ENCODE assay signal across 7 mouse cellular contexts in the genomic region with DNA sequence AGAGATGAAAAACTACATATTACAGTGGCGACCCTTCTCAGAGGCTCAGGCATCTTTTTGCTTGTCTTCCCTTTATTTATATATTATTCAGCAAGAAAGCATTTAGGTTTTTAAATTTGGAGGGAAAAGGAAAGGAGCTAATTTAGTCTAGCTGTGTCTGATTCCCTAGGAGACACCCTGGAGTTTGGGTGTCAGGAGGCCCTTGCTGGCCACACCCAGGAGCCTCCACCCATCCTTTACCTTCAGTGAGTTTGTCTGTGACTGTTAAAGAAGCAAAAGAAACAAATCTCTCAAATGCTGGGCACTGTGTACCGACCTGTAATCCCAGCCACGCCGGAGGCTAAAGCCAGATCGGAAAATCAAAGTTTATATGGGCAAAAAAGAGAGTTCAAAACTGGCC.
DNase-seq lines count a peak whose midpoint lies in the region; ATAC-seq lines count a peak whose summit lies in the region.

No protein-coding gene starts in this region.

- H3K9ac ChIP-seq in kidney, embryonic 16.5 days (replicated peaks; ENCODE audit: low read length) = no peak overlapping the region
- H3K9ac ChIP-seq in embryonic facial prominence, embryonic 14.5 days (ENCODE audit: low read depth, low read length) = no peak overlapping the region
- no peak overlapping the region for H3K9ac ChIP-seq in intestine, embryonic 15.5 days
- no peak overlapping the region for H3K9ac ChIP-seq in neural tube, embryonic 14.5 days (replicated peaks; ENCODE audit: low read depth, low read length)

- DNase-seq in kidney, postnatal 10 days = no peak
- DNase-seq in embryonic facial prominence, embryonic 14.5 days (ENCODE audit: low spot score) = no peak
- DNase-seq in spleen, postnatal 14 days (ENCODE audit: low spot score in 2 of 2) = no peak
- DNase-seq in gastrocnemius, postnatal 10 days = no peak

- H3K36me3 ChIP-seq in kidney, embryonic 16.5 days (ENCODE audit: insufficient read depth, low read length) = no peaks in the 10 kb centered on the region
- H3K36me3 ChIP-seq in embryonic facial prominence, embryonic 14.5 days (ENCODE audit: control insufficient read depth, insufficient read depth, low read length) = no peaks in the 10 kb centered on the region
- H3K36me3 ChIP-seq in intestine, embryonic 15.5 days = no peaks in the 10 kb centered on the region
- no peaks in the 10 kb centered on the region for H3K36me3 ChIP-seq in neural tube, embryonic 14.5 days (ENCODE audit: control insufficient read depth, insufficient read depth, low read length)

- peak overlapping the region; percentile 40; the same call in 1 of the 2 replicates for H3K4me2 ChIP-seq in kidney, embryonic 16.5 days (replicated peaks; ENCODE audit: low read depth, low read length)
- H3K4me2 ChIP-seq in embryonic facial prominence, embryonic 14.5 days (ENCODE audit: low read depth, low read length) = peak overlapping the region; percentile 48
- H3K4me2 ChIP-seq in intestine, embryonic 15.5 days (replicated peaks) = peak overlapping the region; percentile 12; the same call in 1 of the 2 replicates
- peak overlapping the region; percentile 21; the same call in 1 of the 2 replicates for H3K4me2 ChIP-seq in neural tube, embryonic 14.5 days (ENCODE audit: low read depth, low read length)

- 85% methylated on average over 5 of the region's 5 CpGs for WGBS in kidney, embryonic 16.5 days
- WGBS in embryonic facial prominence, embryonic 14.5 days = 86% methylated on average over 5 of the region's 5 CpGs
- 82% methylated on average over 5 of the region's 5 CpGs for WGBS in intestine, embryonic 15.5 days
- 88% methylated on average over 5 of the region's 5 CpGs for WGBS in neural tube, embryonic 14.5 days

- ATAC-seq in kidney, embryonic 16.5 days (ENCODE audit: low FRiP score, low TSS enrichment) = no peak
- ATAC-seq in embryonic facial prominence, embryonic 14.5 days (ENCODE audit: low read depth) = no peak
- ATAC-seq in intestine, embryonic 15.5 days = no peak; the same call in 1 of the 2 replicates
- no peak for ATAC-seq in neural tube, embryonic 14.5 days (ENCODE audit: low read depth)

- H3K4me1 ChIP-seq in kidney, embryonic 16.5 days (ENCODE audit: insufficient read depth, low read length) = peaks cover 13% of the 10 kb centered on the region; the same call in 1 of the 2 replicates
- no peaks in the 10 kb centered on the region for H3K4me1 ChIP-seq in embryonic facial prominence, embryonic 14.5 days (ENCODE audit: control insufficient read depth, insufficient read depth, low read length)
- no peaks in the 10 kb centered on the region for H3K4me1 ChIP-seq in intestine, embryonic 15.5 days (replicated peaks)
- H3K4me1 ChIP-seq in neural tube, embryonic 14.5 days (ENCODE audit: control insufficient read depth, insufficient read depth, low read length) = no peaks in the 10 kb centered on the region

- 0 out of 2 replicates have a peak, but pooled peaks cover 4% of the 10 kb centered on the region for H3K9me3 ChIP-seq in kidney, embryonic 16.5 days (ENCODE audit: low read length)
- H3K9me3 ChIP-seq in embryonic facial prominence, embryonic 14.5 days (ENCODE audit: control insufficient read depth, low read length) = no peaks in the 10 kb centered on the region
- H3K9me3 ChIP-seq in intestine, embryonic 15.5 days = no peaks in the 10 kb centered on the region
- H3K9me3 ChIP-seq in neural tube, embryonic 14.5 days (ENCODE audit: control insufficient read depth, low read length) = no peaks in the 10 kb centered on the region

- no peak overlapping the region for H3K4me3 ChIP-seq in kidney, embryonic 16.5 days (ENCODE audit: low read length)
- no peak overlapping the region for H3K4me3 ChIP-seq in embryonic facial prominence, embryonic 14.5 days (ENCODE audit: low read depth, low read length)
- no peak overlapping the region for H3K4me3 ChIP-seq in intestine, embryonic 15.5 days (replicated peaks)
- no peak overlapping the region for H3K4me3 ChIP-seq in neural tube, embryonic 14.5 days (ENCODE audit: low read depth, low read length)

- no peak overlapping the region for H3K27ac ChIP-seq in kidney, embryonic 16.5 days (ENCODE audit: low read length)
- H3K27ac ChIP-seq in embryonic facial prominence, embryonic 14.5 days (replicated peaks; ENCODE audit: low read depth, low read length) = no peak overlapping the region
- H3K27ac ChIP-seq in intestine, embryonic 15.5 days = peak overlapping the region; percentile 59
- H3K27ac ChIP-seq in neural tube, embryonic 14.5 days (ENCODE audit: low read depth, low read length) = no peak overlapping the region

- H3K27me3 ChIP-seq in kidney, embryonic 16.5 days (ENCODE audit: insufficient read depth, low read length) = no peaks in the 10 kb centered on the region
- no peaks in the 10 kb centered on the region for H3K27me3 ChIP-seq in embryonic facial prominence, embryonic 14.5 days (replicated peaks; ENCODE audit: control insufficient read depth, insufficient read depth, low read length)
- H3K27me3 ChIP-seq in intestine, embryonic 15.5 days (replicated peaks) = no peaks in the 10 kb centered on the region
- H3K27me3 ChIP-seq in neural tube, embryonic 14.5 days (ENCODE audit: control insufficient read depth, insufficient read depth, low read length) = no peaks in the 10 kb centered on the region
